Mouse (Mus musculus) intestine, embryonic 14.5 days (tissue): Measurements from ENCODE around the gene Emc8. TPM values are rescaled to one million over a fixed set of nuclear protein-coding genes. Genes with fewer than 3 reads are reported as not detected.

Experiments used
- ATAC-seq: fragments of 200-750 bp; cut with Nextera tagmentation; replicated peaks from 2 replicates; pipeline ENCODE4 v1.8.0; 2017; ENCODE audit warnings: low read depth, moderate number of reproducible peaks, moderate TSS enrichment, moderate library complexity; ENCODE audit not compliant: low FRiP score, low TSS enrichment
- DNase-seq: peaks from one replicate; pipeline ENCODE4 v3.0.0-alpha.2; 2018; ENCODE audit warnings: low spot score
- H3K27ac ChIP-seq: fragments of 300-500 bp; sonication (generic); 2 replicates; pipeline ENCODE4 v1.5.1; 2014; ENCODE audit warnings: low read depth, mild to moderate bottlenecking, control low read depth
- H3K27me3 ChIP-seq: fragments of 300-500 bp; sonication (generic); replicated peaks from 2 replicates; pipeline ENCODE4 v1.6.1; 2014; ENCODE audit warnings: low read length, control low read depth; ENCODE audit not compliant: control insufficient read depth, insufficient read depth
- H3K36me3 ChIP-seq: fragments of 300-500 bp; sonication (generic); 2 replicates; pipeline ENCODE4 v1.6.1; 2014; ENCODE audit warnings: low read length, control low read depth; ENCODE audit not compliant: control insufficient read depth, insufficient read depth
- H3K4me1 ChIP-seq: fragments of 300-500 bp; sonication (generic); replicated peaks from 2 replicates; pipeline ENCODE4 v1.6.1; 2014; ENCODE audit warnings: low read length, control low read depth, mixed read lengths; ENCODE audit not compliant: control insufficient read depth, insufficient read depth
- H3K4me2 ChIP-seq: fragments of 300-500 bp; sonication (generic); 2 replicates; pipeline ENCODE4 v1.6.1; 2014; ENCODE audit warnings: low read length
- H3K4me3 ChIP-seq: fragments of 300-500 bp; sonication (generic); 2 replicates; pipeline ENCODE4 v1.5.1; 2014; ENCODE audit warnings: low read depth, low read length, control low read depth, mixed read lengths
- H3K9ac ChIP-seq: fragments of 300-500 bp; sonication (generic); 2 replicates; pipeline ENCODE4 v1.6.1; 2014; ENCODE audit warnings: mild to moderate bottlenecking, low read length
- H3K9me3 ChIP-seq: fragments of 300-500 bp; sonication (generic); 2 replicates; pipeline ENCODE4 v1.6.1; 2016; ENCODE audit warnings: low read length, control low read depth; ENCODE audit not compliant: control insufficient read depth
- WGBS: fragments of 180-500 bp; shearing (Covaris S2); extraction: QIAGEN DNeasy Blood & Tissue Kit; methylation state at CpG from one replicate; pipeline ENCODE4 v1.1.7; 2014; 5-methylcytosine and 5-hydroxymethylcytosine counted together
- polyA plus RNA-seq: library from polyadenylated mRNA; unstranded; fragments of >200 nt; fragmentation: Nextera tagmentation; extraction: Ambion mirVana; gene quantifications from 2 replicates; pipeline ENCODE4 v1.2.1, GENCODE M21; 2014

Emc8 gene
- polyA plus RNA-seq, 1 experiment from 2014 or later: 294 TPM

- WGBS: 79% methylated on average over 5 of the region's 5 CpGs
- no peaks in the 10 kb centered on the region for H3K4me1 ChIP-seq
- ATAC-seq (no peak), DNase-seq (no peak)
- no peak overlapping the region for H3K9ac ChIP-seq
- H3K9me3 ChIP-seq: no peaks in the 10 kb centered on the region
- no peak overlapping the region for H3K27ac ChIP-seq
- no peak overlapping the region for H3K4me3 ChIP-seq
- no peak overlapping the region for H3K4me2 ChIP-seq
- no peaks in the 10 kb centered on the region for H3K27me3 ChIP-seq
- no peaks in the 10 kb centered on the region for H3K36me3 ChIP-seq
These were observed 41.1 kb downstream of the Emc8 start for GRCm38 (mm10) chr8:120627298-120627697.

- no peaks in the 10 kb centered on the region for H3K36me3 ChIP-seq
- H3K4me1 ChIP-seq: no peaks in the 10 kb centered on the region
- no peaks in the 10 kb centered on the region for H3K9me3 ChIP-seq
- 63% methylated on average over 11 of the region's 11 CpGs for WGBS
- no peak for DNase-seq
- no peak overlapping the region for H3K4me2 ChIP-seq
- no peaks in the 10 kb centered on the region for H3K27me3 ChIP-seq
- H3K9ac ChIP-seq: no peak overlapping the region
- ATAC-seq: no peak
- no peak overlapping the region for H3K4me3 ChIP-seq
- no peak overlapping the region for H3K27ac ChIP-seq
These were observed 41.9 kb downstream of the Emc8 start for GRCm38 (mm10) chr8:120626461-120626860.

DNA sequence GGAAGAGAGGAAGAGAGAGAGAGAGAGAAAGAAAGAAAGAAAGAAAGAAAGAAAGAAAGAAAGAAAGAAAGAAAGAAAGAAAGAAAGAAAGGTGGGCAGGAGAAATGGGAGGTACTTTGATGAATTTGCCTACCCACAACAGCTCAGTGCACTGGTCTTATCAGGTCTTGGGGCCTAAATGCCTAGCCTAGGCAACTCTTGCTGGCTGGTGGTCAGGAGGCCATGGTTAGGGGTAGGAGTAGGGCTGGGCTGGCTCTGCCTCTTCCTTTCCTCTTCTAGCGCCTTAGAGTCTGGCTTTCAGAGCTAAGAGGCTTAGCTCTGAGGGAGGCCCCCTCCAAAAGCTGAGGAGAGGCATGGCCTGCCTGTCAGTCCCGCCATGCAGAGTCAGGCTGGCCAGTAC is 44.8 kb downstream of the Emc8 start:
- no peak overlapping the region for H3K27ac ChIP-seq
- no peaks in the 10 kb centered on the region for H3K36me3 ChIP-seq
- no peaks in the 10 kb centered on the region for H3K4me1 ChIP-seq
- DNase-seq (no peak), ATAC-seq (no peak)
- 38% methylated on average over 2 of the region's 2 CpGs for whole genome bisulfite sequencing
- no peaks in the 10 kb centered on the region for H3K9me3 ChIP-seq
- H3K4me2 ChIP-seq: no peak overlapping the region
- H3K27me3 ChIP-seq: no peaks in the 10 kb centered on the region
- H3K4me3 ChIP-seq: no peak overlapping the region
- no peak overlapping the region for H3K9ac ChIP-seq

- 67% methylated on average over 14 of the region's 14 CpGs for WGBS
- no peak for ATAC-seq
- H3K4me2 ChIP-seq: no peak overlapping the region
These were observed 46.2 kb downstream of the Emc8 start for GRCm38 (mm10) chr8:120622161-120622560.

GRCm38 (mm10) chr8:120620441-120620840 is 47.9 kb downstream of the Emc8 start:
- WGBS: 38% methylated on average over 7 of the region's 7 CpGs
- ATAC-seq (no peak), DNase-seq (no peak)
- no peak overlapping the region for H3K9ac ChIP-seq
- H3K4me1 ChIP-seq: no peaks in the 10 kb centered on the region; the same call in 1 of the 2 replicates
- no peak overlapping the region for H3K27ac ChIP-seq
- no peak overlapping the region for H3K4me3 ChIP-seq
- H3K4me2 ChIP-seq: no peak overlapping the region
- no peaks in the 10 kb centered on the region for H3K9me3 ChIP-seq
- H3K36me3 ChIP-seq: no peaks in the 10 kb centered on the region
- H3K27me3 ChIP-seq: no peaks in the 10 kb centered on the region

More at GRCm38 (mm10) chr8:120622161-120622560, 46.2 kb downstream of the Emc8 start:
- H3K9ac ChIP-seq: no peak overlapping the region
- no peak overlapping the region for H3K27ac ChIP-seq
- no peaks in the 10 kb centered on the region for H3K27me3 ChIP-seq
- H3K36me3 ChIP-seq: no peaks in the 10 kb centered on the region
- DNase-seq: no peak
- H3K9me3 ChIP-seq: no peaks in the 10 kb centered on the region
- no peaks in the 10 kb centered on the region; the same call in 1 of the 2 replicates for H3K4me1 ChIP-seq
- H3K4me3 ChIP-seq: no peak overlapping the region

GRCm38 (mm10) chr8:120619235-120620180 is 48.9 kb downstream of the Emc8 start:
- H3K4me2 ChIP-seq: no peak overlapping the region
- H3K27ac ChIP-seq: no peak overlapping the region
- H3K9me3 ChIP-seq: no peaks in the 10 kb centered on the region
- 69% methylated on average over 11 of the region's 11 CpGs for WGBS
- no peak for ATAC-seq
- H3K4me3 ChIP-seq: no peak overlapping the region
- no peaks in the 10 kb centered on the region; the same call in 1 of the 2 replicates for H3K4me1 ChIP-seq
- H3K27me3 ChIP-seq: no peaks in the 10 kb centered on the region
- no peak overlapping the region for H3K9ac ChIP-seq
- no peak for DNase-seq
- no peaks in the 10 kb centered on the region for H3K36me3 ChIP-seq

- Histone ChIP-seq H3K4me2 (no peak overlapping the region), H3K4me1 (no peaks in the 10 kb centered on the region; the same call in 1 of the 2 replicates), H3K27ac (no peak overlapping the region), H3K4me3 (no peak overlapping the region), H3K9me3 (no peaks in the 10 kb centered on the region), H3K9ac (no peak overlapping the region), H3K27me3 (no peaks in the 10 kb centered on the region), H3K36me3 (no peaks in the 10 kb centered on the region)
- ATAC-seq: peak; percentile 57; the same call in 1 of the 2 replicates
- 1% methylated on average over 6 of the region's 6 CpGs for WGBS
- DNase-seq: peak; percentile 92
These were observed 50.3 kb downstream of the Emc8 start for GRCm38 (mm10) chr8:120618110-120618509.

DNA sequence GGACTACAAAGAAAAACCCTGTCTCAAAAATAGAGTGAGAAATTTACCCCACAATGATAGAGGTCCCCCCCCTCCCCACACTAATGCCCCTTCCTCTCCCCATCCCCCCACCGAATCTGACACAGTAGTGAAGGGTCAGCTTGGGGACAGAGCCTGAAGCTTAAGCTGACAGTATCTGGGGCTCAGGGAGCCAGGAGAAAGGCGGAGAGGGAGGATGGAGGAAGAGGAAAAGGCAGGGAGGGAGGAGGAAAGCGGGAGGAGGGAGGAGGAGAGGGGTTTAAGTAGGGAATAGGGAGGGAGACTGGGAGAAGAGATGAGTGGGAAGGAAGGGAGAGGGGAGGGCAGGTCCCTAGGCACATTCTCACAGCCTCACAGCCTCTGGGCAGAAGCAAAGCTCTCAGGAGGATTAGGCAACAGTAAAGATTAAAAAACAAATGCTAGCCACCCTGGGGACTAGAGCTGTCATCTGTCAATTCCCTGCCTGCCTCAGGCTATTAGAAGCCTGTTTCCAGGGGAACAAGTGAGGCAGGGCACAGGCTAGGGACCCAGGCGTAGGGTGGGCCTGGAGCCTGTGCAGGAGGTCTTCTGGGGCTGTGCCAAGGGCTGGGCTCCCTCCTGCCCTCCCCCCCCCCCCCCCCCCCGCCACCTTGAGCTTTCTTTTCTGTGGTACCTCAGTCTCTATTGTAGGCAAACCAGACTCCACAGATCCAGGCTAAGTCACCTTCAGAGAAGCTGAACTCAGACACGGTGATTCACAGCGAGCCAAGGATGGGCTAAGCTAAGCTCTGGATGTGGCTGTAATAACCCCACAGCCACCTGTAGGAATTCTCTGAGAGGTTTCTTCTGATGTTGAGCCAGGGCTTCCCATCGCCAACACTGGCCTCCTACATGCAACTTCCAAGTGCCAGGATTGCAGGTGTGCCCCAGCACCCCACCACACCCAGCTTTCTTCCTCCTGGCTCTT is 51.4 kb downstream of the Emc8 start:
- no peaks in the 10 kb centered on the region for H3K9me3 ChIP-seq
- no peaks in the 10 kb centered on the region; the same call in 1 of the 2 replicates for H3K4me1 ChIP-seq
- no peak overlapping the region for H3K27ac ChIP-seq
- H3K36me3 ChIP-seq: no peaks in the 10 kb centered on the region
- H3K4me3 ChIP-seq: no peak overlapping the region
- WGBS: 48% methylated on average over 7 of the region's 8 CpGs
- ATAC-seq (no peak), DNase-seq (no peak)
- H3K4me2 ChIP-seq: no peak overlapping the region
- H3K9ac ChIP-seq: no peak overlapping the region
- H3K27me3 ChIP-seq: no peaks in the 10 kb centered on the region
